Mouse (Mus musculus) hindbrain, embryonic 14.5 days (tissue): ENCODE measurements around the gene Casp12. TPM values are rescaled to one million over a fixed set of nuclear protein-coding genes. Genes with fewer than 3 reads are reported as not detected.
A peak's percentile ranks its signal among the peaks of the same experiment; 100 is the strongest.
"Not testable (repeated sequence)": the region's sequence is repeated elsewhere in the genome, so short reads cannot be mapped to it uniquely, and the experiment has no call there.

Experiments used
- ATAC-seq: fragments of 200-750 bp; cut with Nextera tagmentation; 2 replicates; pipeline ENCODE4 v1.8.0; 2017; ENCODE audit warnings: moderate number of reproducible peaks, mild to moderate bottlenecking, moderate TSS enrichment, moderate library complexity; ENCODE audit not compliant: low FRiP score
- DNase-seq: peaks from one replicate; pipeline ENCODE4 v3.0.0-alpha.2; 2015; ENCODE audit warnings: low spot score
- H3K27ac ChIP-seq: fragments of 300-500 bp; sonication (generic); 2 replicates; pipeline ENCODE4 v1.5.1; 2014; ENCODE audit warnings: mild to moderate bottlenecking, moderate library complexity
- H3K27me3 ChIP-seq: fragments of 300-500 bp; sonication (generic); 2 replicates; pipeline ENCODE4 v1.6.1; 2014; ENCODE audit warnings: mild to moderate bottlenecking, low read length, mixed read lengths; ENCODE audit not compliant: control insufficient read depth, insufficient read depth
- H3K36me3 ChIP-seq: fragments of 300-500 bp; sonication (generic); replicated peaks from 2 replicates; pipeline ENCODE4 v1.6.1; 2014; ENCODE audit not compliant: control insufficient read depth, insufficient read depth
- H3K4me1 ChIP-seq: fragments of 300-500 bp; sonication (generic); replicated peaks from 2 replicates; pipeline ENCODE4 v1.6.1; 2014; ENCODE audit warnings: antibody characterized with exemption, low read length, mixed read lengths; ENCODE audit not compliant: control insufficient read depth, insufficient read depth
- H3K4me2 ChIP-seq: fragments of 300-500 bp; sonication (generic); replicated peaks from 2 replicates; pipeline ENCODE4 v1.6.1; 2014; ENCODE audit warnings: mild to moderate bottlenecking, moderate library complexity
- H3K4me3 ChIP-seq: fragments of 300-500 bp; sonication (generic); replicated peaks from 2 replicates; pipeline ENCODE4 v1.5.1; 2014; ENCODE audit warnings: mild to moderate bottlenecking, low read length
- H3K9ac ChIP-seq: fragments of 300-500 bp; sonication (generic); 2 replicates; pipeline ENCODE4 v1.6.1; 2014
- H3K9me3 ChIP-seq: fragments of 300-500 bp; sonication (generic); 2 replicates; pipeline ENCODE4 v1.6.1; 2016; ENCODE audit warnings: low read length; ENCODE audit not compliant: control insufficient read depth
- WGBS: fragments of 180-500 bp; shearing (Covaris S2); extraction: QIAGEN DNeasy Blood & Tissue Kit; methylation state at CpG from one replicate; pipeline ENCODE4 v1.1.7; 2014; 5-methylcytosine and 5-hydroxymethylcytosine counted together
- polyA plus RNA-seq: library from polyadenylated mRNA; unstranded; fragments of >200 nt; fragmentation: Nextera tagmentation; extraction: Ambion mirVana; gene quantifications from 2 replicates; pipeline ENCODE4 v1.2.1, GENCODE M21; 2014

Casp12 gene
- polyA plus RNA-seq, 1 experiment from 2014 or later, result 0.62 TPM

DNA sequence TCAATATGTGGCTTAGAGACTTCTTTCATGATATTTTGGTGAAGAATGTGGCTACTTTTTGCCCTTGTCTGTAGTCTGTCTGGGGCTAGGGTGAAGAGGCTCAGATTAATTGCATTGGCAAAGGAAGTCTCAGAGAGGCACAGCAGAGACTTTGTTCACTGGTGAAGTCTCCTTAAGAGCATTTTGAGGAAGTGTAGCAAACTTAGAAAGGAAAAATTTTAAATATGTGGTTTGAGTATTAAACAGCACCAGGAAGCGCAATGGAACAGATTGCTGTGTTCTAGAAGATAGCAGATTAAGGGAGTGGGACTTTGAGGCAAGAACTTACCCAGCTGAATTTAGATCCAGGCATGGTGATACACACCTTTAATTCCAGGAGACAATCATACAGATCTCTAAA lies 11.8 kb upstream of the Casp12 start:
- no peaks in the 10 kb centered on the region for H3K27me3 ChIP-seq
- H3K27ac ChIP-seq, result no peak overlapping the region
- no peaks in the 10 kb centered on the region for H3K4me1 ChIP-seq
- WGBS, result 89% methylated on average over 1 of the region's 1 CpGs
- H3K9me3 ChIP-seq, result no peaks in the 10 kb centered on the region
- no peak overlapping the region for H3K9ac ChIP-seq
- DNase-seq (no peak), ATAC-seq (no peak)
- no peaks in the 10 kb centered on the region for H3K36me3 ChIP-seq
- no peak overlapping the region for H3K4me3 ChIP-seq
- H3K4me2 ChIP-seq, result no peak overlapping the region

GRCm38 (mm10) chr9:5343092-5343491 lies 2.1 kb upstream of the Casp12 start:
- DNase-seq (no peak), ATAC-seq (no peak)
- Histone ChIP-seq H3K4me1 (no peaks in the 10 kb centered on the region), H3K27ac (no peak overlapping the region), H3K9ac (no peak overlapping the region), H3K4me3 (no peak overlapping the region), H3K4me2 (no peak overlapping the region), H3K36me3 (no peaks in the 10 kb centered on the region), H3K27me3 (no peaks in the 10 kb centered on the region), H3K9me3 (no peaks in the 10 kb centered on the region)
- 81% methylated on average over 1 of the region's 1 CpGs for WGBS

DNA sequence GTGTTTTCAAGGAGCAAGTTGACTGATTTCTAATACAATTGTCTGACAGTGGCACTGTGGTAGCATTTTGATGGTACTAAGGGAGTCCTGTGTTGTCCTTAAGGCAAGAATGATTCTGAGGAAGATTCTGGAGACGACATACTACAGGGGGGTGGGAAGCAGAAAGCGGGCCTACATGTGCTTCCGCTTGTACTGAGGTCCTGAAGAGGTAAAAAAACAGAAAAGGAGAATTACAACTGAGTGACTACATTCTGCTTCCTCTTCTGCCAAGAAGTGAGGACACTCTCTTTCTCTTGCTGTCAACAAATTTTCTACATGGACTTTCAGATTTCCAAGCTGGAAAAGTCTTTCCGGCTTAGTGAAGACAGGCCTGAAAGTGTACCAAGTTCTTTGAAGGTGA lies 1.1 kb upstream of the Casp12 start:
- Histone ChIP-seq H3K9ac (no peak overlapping the region), H3K4me2 (no peak overlapping the region), H3K27me3 (no peaks in the 10 kb centered on the region), H3K4me1 (no peaks in the 10 kb centered on the region), H3K9me3 (no peaks in the 10 kb centered on the region), H3K36me3 (no peaks in the 10 kb centered on the region), H3K27ac (no peak overlapping the region), H3K4me3 (no peak overlapping the region)
- ATAC-seq (no peak), DNase-seq (no peak)
- WGBS, result 94% methylated on average over 4 of the region's 4 CpGs

DNA sequence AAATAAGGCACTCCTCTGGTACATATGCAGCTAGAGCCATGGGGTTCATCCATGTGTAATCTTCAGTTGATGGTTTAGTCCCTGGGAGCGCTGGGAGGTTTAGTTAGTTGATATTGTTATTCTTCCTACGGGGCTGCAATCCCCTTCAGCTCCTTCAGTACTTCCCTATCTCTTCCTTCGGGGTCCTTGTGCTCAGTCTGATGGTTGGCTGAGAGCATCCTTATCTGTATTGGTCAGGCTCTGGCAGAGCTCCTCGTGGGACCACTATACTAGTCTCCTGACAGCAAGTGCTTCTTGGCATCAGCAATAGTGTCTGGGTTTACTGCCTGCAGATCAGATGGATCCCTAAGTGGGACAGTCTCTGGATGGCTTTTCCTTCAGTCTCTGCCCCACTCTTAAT lies 2.2 kb downstream of the Casp12 start:
- WGBS, result 83% methylated on average over 4 of the region's 4 CpGs

DNA sequence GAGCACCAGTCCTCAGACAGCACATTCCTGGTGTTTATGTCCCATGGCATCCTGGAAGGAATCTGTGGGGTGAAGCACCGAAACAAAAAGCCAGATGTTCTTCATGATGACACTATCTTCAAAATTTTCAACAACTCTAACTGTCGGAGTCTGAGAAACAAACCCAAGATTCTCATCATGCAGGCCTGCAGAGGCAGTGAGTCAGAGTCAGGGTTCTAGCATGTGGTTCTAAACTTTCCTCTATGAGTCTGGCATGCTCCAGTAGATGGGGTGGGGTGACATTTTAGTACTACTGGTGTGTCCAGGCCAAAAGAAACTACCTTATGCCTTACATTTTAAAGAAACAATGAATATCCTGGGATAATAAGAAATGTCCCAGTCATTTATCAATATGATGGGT lies 8.4 kb downstream of the Casp12 start:
- H3K27ac ChIP-seq, result no peak overlapping the region
- H3K4me2 ChIP-seq, result no peak overlapping the region
- DNase-seq (no peak), ATAC-seq (no peak)
- no peaks in the 10 kb centered on the region for H3K4me1 ChIP-seq
- 90% methylated on average over 2 of the region's 2 CpGs for WGBS
- H3K36me3 ChIP-seq, result no peaks in the 10 kb centered on the region
- no peaks in the 10 kb centered on the region for H3K27me3 ChIP-seq
- no peaks in the 10 kb centered on the region for H3K9me3 ChIP-seq
- H3K4me3 ChIP-seq, result no peak overlapping the region
- H3K9ac ChIP-seq, result no peak overlapping the region

More for the DNA sequence above, 2.2 kb downstream of the Casp12 start:
- Histone ChIP-seq H3K27ac (no peak overlapping the region), H3K27me3 (no peaks in the 10 kb centered on the region), H3K9ac (no peak overlapping the region), H3K4me3 (no peak overlapping the region), H3K9me3 (no peaks in the 10 kb centered on the region), H3K36me3 (no peaks in the 10 kb centered on the region), H3K4me2 (no peak overlapping the region), H3K4me1 (no peaks in the 10 kb centered on the region)
- ATAC-seq (no peak), DNase-seq (no peak)

DNA sequence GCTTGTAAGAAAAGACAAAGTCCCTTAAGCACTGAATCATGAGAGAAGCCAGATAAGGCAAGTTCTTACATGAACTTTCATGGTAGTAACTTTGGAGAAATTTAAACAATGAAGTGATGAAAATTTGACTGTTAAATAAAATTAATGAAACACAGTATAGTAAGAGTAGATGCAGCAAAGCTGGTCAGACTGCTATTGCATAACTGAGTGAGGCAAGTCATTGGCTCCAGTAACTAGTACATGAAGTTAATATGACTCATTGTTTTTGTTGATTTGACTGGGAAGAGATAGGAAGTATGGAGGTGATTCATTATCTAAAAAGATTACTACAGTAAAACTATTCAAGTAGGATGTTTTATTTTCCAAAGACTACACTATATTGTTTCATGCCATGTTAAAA lies 11.6 kb downstream of the Casp12 start:
- DNase-seq (no peak), ATAC-seq (no peak)
- no peaks in the 10 kb centered on the region for H3K36me3 ChIP-seq
- H3K4me3 ChIP-seq, result no peak overlapping the region
- H3K4me1 ChIP-seq, result no peaks in the 10 kb centered on the region
- no peak overlapping the region for H3K4me2 ChIP-seq
- no peaks in the 10 kb centered on the region for H3K9me3 ChIP-seq
- H3K9ac ChIP-seq, result no peak overlapping the region
- no peaks in the 10 kb centered on the region for H3K27me3 ChIP-seq
- no peak overlapping the region for H3K27ac ChIP-seq

- no peak overlapping the region for H3K4me2 ChIP-seq
- no peak overlapping the region for H3K9ac ChIP-seq
- H3K27me3 ChIP-seq, result no peaks in the 10 kb centered on the region
- H3K4me3 ChIP-seq, result no peak overlapping the region
- DNase-seq (no peak), ATAC-seq (no peak)
- H3K27ac ChIP-seq, result no peak overlapping the region
- H3K36me3 ChIP-seq, result no peaks in the 10 kb centered on the region
- H3K4me1 ChIP-seq, result no peaks in the 10 kb centered on the region
- no peaks in the 10 kb centered on the region for H3K9me3 ChIP-seq
Observed at GRCm38 (mm10) chr9:5393561-5393960, 48.3 kb downstream of the Casp12 start.

- not testable (repeated sequence) for H3K9me3 ChIP-seq, H3K27ac ChIP-seq, H3K4me3 ChIP-seq, ATAC-seq, H3K9ac ChIP-seq, H3K27me3 ChIP-seq, H3K36me3 ChIP-seq, DNase-seq, H3K4me1 ChIP-seq, H3K4me2 ChIP-seq
- 93% methylated on average over 5 of the region's 5 CpGs for WGBS
Observed at GRCm38 (mm10) chr9:5395861-5396260, 50.6 kb downstream of the Casp12 start.

GRCm38 (mm10) chr9:5410988-5411568 lies 65.8 kb downstream of the Casp12 start:
- WGBS, result 98% methylated on average over 1 of the region's 1 CpGs
- Histone ChIP-seq H3K36me3 (no peaks in the 10 kb centered on the region), H3K9ac (no peak overlapping the region), H3K4me3 (no peak overlapping the region), H3K4me2 (no peak overlapping the region), H3K27ac (no peak overlapping the region), H3K4me1 (no peaks in the 10 kb centered on the region), H3K9me3 (no peaks in the 10 kb centered on the region), H3K27me3 (no peaks in the 10 kb centered on the region)
- no peak for DNase-seq
- no peak for ATAC-seq

DNA sequence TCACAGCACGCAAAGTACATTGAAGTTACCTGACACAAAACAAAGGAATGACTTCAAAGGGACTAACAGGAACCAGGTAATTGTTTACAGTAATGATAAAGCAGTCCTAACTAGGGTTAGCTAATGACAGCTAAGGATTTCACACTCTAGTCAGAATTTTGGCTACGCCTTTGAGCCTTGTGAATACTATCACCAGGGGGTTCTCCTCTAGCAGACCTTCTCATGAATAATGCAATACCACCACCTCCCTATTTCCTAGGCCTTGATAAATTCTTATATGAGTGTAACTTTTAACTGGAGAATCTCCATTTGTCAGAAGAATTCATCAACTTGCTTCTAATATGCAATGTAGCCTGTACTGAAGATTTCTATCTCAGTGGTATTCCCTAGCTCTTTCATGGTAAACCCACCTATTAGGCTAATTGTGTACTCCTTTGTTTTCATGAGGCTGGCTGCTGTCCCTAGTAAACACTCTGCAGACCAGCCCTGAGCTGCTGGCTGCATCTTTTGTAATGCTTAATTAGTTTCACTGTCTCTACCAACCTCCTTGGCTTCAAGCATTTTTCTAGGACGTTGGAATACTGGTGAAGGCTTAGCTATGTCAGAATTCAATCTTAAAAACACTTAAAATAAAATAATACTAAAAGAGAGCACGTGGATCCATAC lies 67.3 kb downstream of the Casp12 start:
- H3K9ac ChIP-seq, result no peak overlapping the region
- ATAC-seq (peak; percentile 79; the same call in 1 of the 2 replicates), DNase-seq (peak; percentile 25)
- H3K9me3 ChIP-seq, result no peaks in the 10 kb centered on the region
- H3K36me3 ChIP-seq, result no peaks in the 10 kb centered on the region
- WGBS, result 16% methylated on average over 4 of the region's 4 CpGs
- H3K4me2 ChIP-seq, result no peak overlapping the region
- H3K4me1 ChIP-seq, result no peaks in the 10 kb centered on the region
- H3K27me3 ChIP-seq, result no peaks in the 10 kb centered on the region
- 0 out of 2 replicates have a peak overlapping the region, but pooled peaks have one; percentile 22 for H3K27ac ChIP-seq
- H3K4me3 ChIP-seq, result no peak overlapping the region
